Mouse (Mus musculus) MN1 (cell line): ENCODE measurements around the gene Dab2ip.

Source experiments
- DNase-seq: peaks from one replicate; pipeline ENCODE4 v3.0.0-alpha.2; 2016; ENCODE audit warnings: low spot score

The Dab2ip gene

GRCm38 (mm10) chr2:35750533-35751141 lies 192.6 kb downstream of the Dab2ip start:
- no peak for DNase-seq

GRCm38 (mm10) chr2:35751781-35752505 lies 193.9 kb downstream of the Dab2ip start:
- DNase-seq, result no peak

GRCm38 (mm10) chr2:35756467-35756866 lies 198.4 kb downstream of the Dab2ip start:
- no peak for DNase-seq

GRCm38 (mm10) chr2:35760352-35760751 lies 202.3 kb downstream of the Dab2ip start:
- no peak for DNase-seq

GRCm38 (mm10) chr2:35760867-35761266 lies 202.8 kb downstream of the Dab2ip start:
- no peak for DNase-seq

- no peak for DNase-seq
These were observed 203.4 kb downstream of the Dab2ip start for GRCm38 (mm10) chr2:35761458-35761857.

GRCm38 (mm10) chr2:35763818-35764217 lies 205.8 kb downstream of the Dab2ip start:
- no peak for DNase-seq

- DNase-seq, result no peak
These were observed 206.3 kb downstream of the Dab2ip start for GRCm38 (mm10) chr2:35764328-35764727.

- DNase-seq, result no peak
These were observed 209.9 kb downstream of the Dab2ip start for GRCm38 (mm10) chr2:35767834-35768537.

- no peak for DNase-seq
These were observed 210.6 kb downstream of the Dab2ip start for GRCm38 (mm10) chr2:35768538-35769238.

- DNase-seq, result no peak
These were observed 211.3 kb downstream of the Dab2ip start for GRCm38 (mm10) chr2:35769398-35769797.

GRCm38 (mm10) chr2:35770541-35770940 lies 212.5 kb downstream of the Dab2ip start:
- no peak for DNase-seq

GRCm38 (mm10) chr2:35775651-35776055 lies 217.6 kb downstream of the Dab2ip start:
- DNase-seq, result no peak

GRCm38 (mm10) chr2:35776935-35777334 lies 218.9 kb downstream of the Dab2ip start:
- DNase-seq, result no peak

- DNase-seq, result no peak
These were observed 221.2 kb downstream of the Dab2ip start for GRCm38 (mm10) chr2:35779266-35779665.
